Mouse (Mus musculus) erythroblast, embryonic 14.5 days (primary cell): ENCODE data around the gene Crtc3.

Experiments used
- GATA1 ChIP-seq: IDR thresholded peaks from 2 replicates; pipeline ENCODE4 v1.6.1; 2012; ENCODE audit warnings: low read length, inconsistent platforms, mixed read lengths
- TAL1 ChIP-seq: IDR thresholded peaks from 3 replicates; pipeline ENCODE4 v1.6.1; 2012; ENCODE audit warnings: low read length, inconsistent platforms, mixed read lengths

- TF ChIP-seq GATA1 (no peak), TAL1 (no peak)
These were observed 529 bp upstream of the Crtc3 start for GRCm38 (mm10) chr7:80689221-80689591.
